Mouse (Mus musculus) left cerebral cortex, adult 6 months (tissue): Measurements from ENCODE around the gene Wfdc11. TPM values are rescaled to one million over a fixed set of nuclear protein-coding genes. Genes with fewer than 3 reads are reported as not detected.

Experiments used
- long read RNA-seq, 2 experiments: library from polyadenylated mRNA; unstranded; transcript quantifications; one replicate each; pipeline ENCODE4 v2.0.0; 2019 to 2020
- polyA plus RNA-seq: library from polyadenylated mRNA; unstranded; fragments of <200 nt; fragmentation: Nextera tagmentation; gene quantifications from 2 replicates; pipeline ENCODE4 v1.2.3, GENCODE M21; 2021

The Wfdc11 gene
- not detected in 2 replicates for polyA plus RNA-seq
- long read RNA-seq, experiment 1: 0 reads
- long read RNA-seq, experiment 2: 0 reads

DNA sequence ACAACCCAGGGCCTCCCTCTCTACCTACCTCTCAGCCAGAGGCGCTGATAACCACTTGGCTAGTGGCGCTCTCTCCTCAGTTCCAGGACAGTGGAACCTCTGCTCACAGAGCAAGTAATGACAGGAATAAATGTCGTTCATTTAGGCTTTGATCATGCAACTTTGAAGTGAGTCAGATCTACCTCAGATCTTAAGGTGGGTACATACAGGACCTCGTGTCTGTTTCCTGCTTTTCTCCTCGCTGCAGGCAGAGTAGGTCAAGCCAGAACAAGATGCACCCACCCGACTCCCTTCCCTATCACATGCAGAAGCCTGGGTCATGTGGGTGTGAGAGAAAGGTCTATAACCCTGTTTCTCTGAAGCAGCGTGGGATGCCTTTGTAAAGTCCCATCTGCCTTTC, at the start of gene Wfdc11:
TSS of gene Wfdc11 (minus strand) at position 101 of the 400 bp plus-strand sequence.

DNA sequence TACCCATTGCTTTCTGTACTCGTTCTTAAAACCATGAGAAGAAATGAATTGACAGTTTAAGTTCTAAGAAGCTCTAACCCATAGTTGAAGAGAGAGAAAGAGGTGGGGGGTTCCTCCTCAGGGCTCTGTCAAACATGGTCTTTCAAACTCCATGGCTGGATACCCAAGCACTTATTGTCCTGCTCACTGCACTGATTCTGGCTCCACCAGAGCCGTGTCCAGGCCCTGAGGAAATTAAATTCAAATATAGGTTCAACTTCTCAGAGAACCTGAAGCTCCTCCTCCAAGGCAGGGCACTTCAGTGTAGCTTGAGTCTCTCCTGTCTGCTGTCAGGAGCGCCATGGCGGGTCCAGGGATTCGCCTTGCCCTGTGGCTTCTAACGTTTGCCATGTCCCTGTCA, 41.1 kb upstream of the Wfdc11 start, which contains the start of gene Spint5:
TSS of gene Spint5 (plus strand) at position 301 of the 400 bp plus-strand sequence.

GRCm38 (mm10) chr2:164698201-164698600, 24.3 kb upstream of the Wfdc11 start, which contains the start of gene Spint4:
TSS of gene Spint4 (plus strand) at chr2:164698501.

GRCm38 (mm10) chr2:164684807-164685206, 10.9 kb upstream of the Wfdc11 start, which contains the start of gene Wfdc13:
TSS of gene Wfdc13 (plus strand) at chr2:164685107.

DNA sequence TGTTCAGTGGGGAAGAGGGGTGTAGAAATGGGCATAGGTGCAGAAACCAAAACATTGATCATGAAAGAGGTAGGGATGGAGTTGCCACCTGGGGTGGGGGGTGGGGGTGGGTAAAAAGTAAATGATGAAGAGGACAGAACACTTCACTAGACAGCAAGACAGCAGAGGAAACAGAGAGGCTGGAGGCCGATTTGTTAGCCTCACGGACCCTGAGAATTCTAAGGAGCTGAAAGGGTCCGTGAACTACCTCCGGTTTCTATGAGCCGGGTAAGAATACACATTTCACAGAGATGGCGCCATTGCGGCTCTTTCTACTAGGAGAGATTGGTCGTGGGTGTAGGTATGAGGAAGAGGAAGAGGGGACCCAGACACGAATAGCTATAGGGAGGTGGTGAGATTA, 17.4 kb downstream of the Wfdc11 start, which contains the start of gene Wfdc9:
TSS of gene Wfdc9 (minus strand) at position 101 of the 400 bp plus-strand sequence.

DNA sequence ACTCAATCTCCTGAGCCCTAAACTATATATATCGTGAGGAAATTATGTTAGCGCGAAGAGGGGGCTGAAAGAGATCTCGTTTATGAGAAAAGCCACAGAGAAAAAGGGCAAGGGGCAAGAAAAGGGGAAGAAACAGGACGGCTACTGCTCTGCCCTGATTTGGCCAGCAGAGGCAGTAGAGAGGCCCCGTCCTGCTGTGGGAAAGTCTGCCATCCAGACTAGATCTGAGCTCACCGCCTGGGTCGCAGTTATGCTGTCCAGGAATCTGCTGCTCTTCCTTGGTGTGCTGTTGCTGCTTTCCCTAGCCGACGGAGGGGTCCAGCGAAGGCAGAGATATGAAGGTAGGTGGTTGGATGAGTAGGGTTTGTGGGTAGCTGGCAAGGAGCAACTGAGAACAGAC, 18.0 kb downstream of the Wfdc11 start, which contains the start of gene Wfdc10:
TSS of gene Wfdc10 (plus strand) at position 189 of the 400 bp plus-strand sequence.

DNA sequence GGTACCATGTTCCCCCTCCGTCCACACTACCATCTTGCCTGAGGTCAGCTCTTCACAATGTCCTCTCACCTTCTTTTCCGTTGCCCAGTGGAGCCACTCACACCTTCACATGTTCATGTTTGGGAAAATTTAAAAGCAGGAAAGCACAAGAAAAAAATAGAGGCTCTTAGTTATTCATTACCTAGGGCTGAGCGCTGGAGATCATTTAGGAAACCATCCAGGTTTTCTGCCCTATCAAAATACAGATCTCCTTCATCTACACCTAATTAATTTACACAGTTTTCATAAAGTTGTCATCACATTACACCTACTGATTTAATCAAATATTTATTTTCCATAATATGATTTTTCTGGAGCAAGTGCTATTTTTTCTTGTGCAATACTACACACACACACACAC, 35.2 kb downstream of the Wfdc11 start, which contains the start of gene Wfdc16:
TSS of gene Wfdc16 (minus strand) at position 101 of the 400 bp plus-strand sequence.

GRCm38 (mm10) chr2:164613471-164613870, 60.4 kb downstream of the Wfdc11 start, which contains the start of the genes Wfdc6b and Wfdc8:
TSS of gene Wfdc6b (plus strand) at chr2:164613522.
TSS of gene Wfdc8 (minus strand) at chr2:164613626.

Other genes with a start within 250 kb of the Wfdc11 start
- gene Sdc4, start 230.2 kb downstream of the Wfdc11 start, polyA plus RNA-seq: 156 and 202 TPM in 2 replicates
- gene Sys1, start 217.1 kb downstream of the Wfdc11 start, polyA plus RNA-seq: 99.5 and 102 TPM in 2 replicates
- gene Gm20458, start 213.1 kb downstream of the Wfdc11 start, polyA plus RNA-seq: 4.3 and 26.7 TPM in 2 replicates
- not detected in 2 replicates for gene Trp53tg5, start 200.4 kb downstream of the Wfdc11 start, polyA plus RNA-seq
- 233 and 239 TPM in 2 replicates for gene Dbndd2, start 188.0 kb downstream of the Wfdc11 start, polyA plus RNA-seq
- 43.3 and 44.2 TPM in 2 replicates for gene Pigt, start 176.6 kb downstream of the Wfdc11 start, polyA plus RNA-seq
- 0.25 and 0.31 TPM in 2 replicates for gene Wfdc2, start 111.7 kb downstream of the Wfdc11 start, polyA plus RNA-seq
- not detected in 2 replicates for gene Spint3, start 100.6 kb downstream of the Wfdc11 start, polyA plus RNA-seq
- not detected in 2 replicates for gene Wfdc6a, start 88.6 kb downstream of the Wfdc11 start, polyA plus RNA-seq
- gene Eppin, start 80.5 kb downstream of the Wfdc11 start, polyA plus RNA-seq: not detected in 2 replicates
- not detected in 2 replicates for gene Wfdc6b, start 60.6 kb downstream of the Wfdc11 start, polyA plus RNA-seq
- gene Wfdc8, start 60.5 kb downstream of the Wfdc11 start, polyA plus RNA-seq: not detected in 2 replicates
- gene Wfdc16, start 35.3 kb downstream of the Wfdc11 start, polyA plus RNA-seq: not detected in 2 replicates
- not detected in 2 replicates for gene Wfdc10, start 18.0 kb downstream of the Wfdc11 start, polyA plus RNA-seq
- gene Wfdc9, start 17.5 kb downstream of the Wfdc11 start, polyA plus RNA-seq: not detected in 2 replicates
- gene Wfdc13, start 11.0 kb upstream of the Wfdc11 start, polyA plus RNA-seq: not detected in 2 replicates
- not detected in 2 replicates for gene Spint4, start 24.4 kb upstream of the Wfdc11 start, polyA plus RNA-seq
- not detected in 2 replicates for gene Spint5, start 41.2 kb upstream of the Wfdc11 start, polyA plus RNA-seq
- 3.0 and 3.1 TPM in 2 replicates for gene Wfdc3, start 71.8 kb upstream of the Wfdc11 start, polyA plus RNA-seq
- gene Dnttip1, start 71.9 kb upstream of the Wfdc11 start, polyA plus RNA-seq: 5.0 and 21.1 TPM in 2 replicates
- gene Ube2c, start 95.8 kb upstream of the Wfdc11 start, polyA plus RNA-seq: 1.3 and 1.4 TPM in 2 replicates
- 0.64 and 0.74 TPM in 2 replicates for gene Tnnc2, start 105.9 kb upstream of the Wfdc11 start, polyA plus RNA-seq
- gene Snx21, start 111.7 kb upstream of the Wfdc11 start, polyA plus RNA-seq: 50.8 and 62.0 TPM in 2 replicates
- gene Acot8, start 130.8 kb upstream of the Wfdc11 start, polyA plus RNA-seq: 21.4 TPM in 2 replicates
- 7.8 and 8.8 TPM in 2 replicates for gene Zswim3, start 131.0 kb upstream of the Wfdc11 start, polyA plus RNA-seq
- gene Zswim1, start 148.6 kb upstream of the Wfdc11 start, polyA plus RNA-seq: 23.2 and 23.4 TPM in 2 replicates
- gene Spata25, start 154.4 kb upstream of the Wfdc11 start, polyA plus RNA-seq: not detected in 2 replicates
- gene Ctsa, start 158.8 kb upstream of the Wfdc11 start, polyA plus RNA-seq: 105 and 121 TPM in 2 replicates
- gene Neurl2, start 159.4 kb upstream of the Wfdc11 start, polyA plus RNA-seq: 3.4 and 4.6 TPM in 2 replicates
- 75.3 and 129 TPM in 2 replicates for gene Pltp, start 183.6 kb upstream of the Wfdc11 start, polyA plus RNA-seq
- gene Pcif1, start 205.2 kb upstream of the Wfdc11 start, polyA plus RNA-seq: 80.5 and 84.8 TPM in 2 replicates
- 6.6 and 9.3 TPM in 2 replicates for gene Zfp335, start 237.7 kb upstream of the Wfdc11 start, polyA plus RNA-seq